8 mouse cellular contexts compared by ENCODE assay signal in the genomic region with DNA sequence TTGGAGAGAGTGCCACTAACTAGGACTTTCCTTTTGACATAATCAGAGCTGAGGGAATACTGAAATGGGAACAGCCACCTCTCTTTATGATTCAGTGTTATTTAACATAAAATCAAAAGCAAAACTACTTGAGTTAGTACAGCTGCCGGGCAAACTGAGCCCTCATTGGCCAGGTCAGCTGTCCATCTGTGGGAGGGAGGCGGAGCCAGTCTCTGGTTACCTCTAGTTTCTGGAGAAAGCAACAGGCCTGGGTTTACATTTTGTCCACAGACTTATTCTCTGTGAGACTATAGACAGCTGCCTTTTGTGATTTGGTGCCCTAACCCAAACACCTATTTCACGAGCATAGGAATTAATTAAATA. TPM values are rescaled to one million over a fixed set of nuclear protein-coding genes. Genes with fewer than 3 reads are reported as not detected.
A peak's percentile ranks its signal among the peaks of the same experiment; 100 is the strongest.
DNase-seq lines count a peak whose midpoint lies in the region; ATAC-seq and TF ChIP-seq lines count a peak whose summit lies in the region.

No protein-coding gene starts in this region.

- ATAC-seq in activated CD4-positive, CD25-positive, alpha-beta regulatory T cell, adult 4 months, result peak; percentile 45
- ATAC-seq in embryonic facial prominence, embryonic 12.5 days (ENCODE audit: insufficient number of reproducible peaks, insufficient read depth, low FRiP score, low TSS enrichment), result 0 out of 2 replicates have a peak, but pooled peaks have one; percentile 19
- ATAC-seq in kidney, embryonic 16.5 days (ENCODE audit: low FRiP score, low TSS enrichment), result peak; percentile 46; the same call in 1 of the 2 replicates

- TF ChIP-seq CTCF in lung, adult 2 months (IDR thresholded peaks at IDR 0.05; ENCODE audit: insufficient read depth, low read length), result no peak

- no peak for TF ChIP-seq POLR2A in lung, adult 2 months (IDR thresholded peaks at IDR 0.05; ENCODE audit: borderline replicate concordance, extremely low read depth, low read depth, low read length)

- peak; percentile 95 to 97 for DNase-seq in B cell, adult 2 months
- peak; percentile 88 for DNase-seq in heart, embryonic 10.5 days (ENCODE audit: low spot score)
- peak; percentile 97 for DNase-seq in lung, adult 2 months
- peak; percentile 85 for DNase-seq in retina, postnatal 1 day
- peak; percentile 89 for DNase-seq in thymus, postnatal 4 days

- no peak overlapping the region for H3K9ac ChIP-seq in embryonic facial prominence, embryonic 12.5 days
- H3K9ac ChIP-seq in kidney, embryonic 16.5 days (replicated peaks; ENCODE audit: low read length), result no peak overlapping the region

- H3K4me2 ChIP-seq in embryonic facial prominence, embryonic 12.5 days (replicated peaks), result peak overlapping the region; percentile 33
- peak overlapping the region; percentile 22 for H3K4me2 ChIP-seq in kidney, embryonic 16.5 days (replicated peaks; ENCODE audit: low read depth, low read length)

- H3K36me3 ChIP-seq in embryonic facial prominence, embryonic 12.5 days, result no peaks in the 10 kb centered on the region
- H3K36me3 ChIP-seq in heart, embryonic 10.5 days, result no peaks in the 10 kb centered on the region
- no peaks in the 10 kb centered on the region for H3K36me3 ChIP-seq in kidney, embryonic 16.5 days (ENCODE audit: insufficient read depth, low read length)

- WGBS in embryonic facial prominence, embryonic 12.5 days, result 14% methylated on average over 3 of the region's 3 CpGs
- 39% methylated on average over 3 of the region's 3 CpGs for WGBS in heart, embryonic 10.5 days
- 30% methylated on average over 3 of the region's 3 CpGs for WGBS in kidney, embryonic 16.5 days
- 10% methylated on average over 3 of the region's 3 CpGs for WGBS in lung, adult 2 months

- peak overlapping the region; percentile 80 for H3K27ac ChIP-seq in embryonic facial prominence, embryonic 12.5 days
- peak overlapping the region; percentile 74 for H3K27ac ChIP-seq in heart, embryonic 10.5 days
- H3K27ac ChIP-seq in kidney, embryonic 16.5 days (ENCODE audit: low read length), result peak overlapping the region; percentile 81

- H3K27me3 ChIP-seq in embryonic facial prominence, embryonic 12.5 days, result 0 out of 2 replicates have a peak, but pooled peaks cover 7% of the 10 kb centered on the region
- H3K27me3 ChIP-seq in heart, embryonic 10.5 days (ENCODE audit: insufficient read depth, poor library complexity, severe bottlenecking), result peaks cover 13% of the 10 kb centered on the region; the same call in 1 of the 2 replicates
- no peaks in the 10 kb centered on the region for H3K27me3 ChIP-seq in kidney, embryonic 16.5 days (ENCODE audit: insufficient read depth, low read length)

- peaks cover 67% of the 10 kb centered on the region for H3K4me1 ChIP-seq in embryonic facial prominence, embryonic 12.5 days
- peaks cover 89% of the 10 kb centered on the region for H3K4me1 ChIP-seq in heart, embryonic 10.5 days
- peaks cover 46% of the 10 kb centered on the region for H3K4me1 ChIP-seq in kidney, embryonic 16.5 days (ENCODE audit: insufficient read depth, low read length)
- peaks cover 29% of the 10 kb centered on the region for H3K4me1 ChIP-seq in lung, adult 2 months (ENCODE audit: control insufficient read depth, insufficient read depth, low read length)

- H3K4me3 ChIP-seq in embryonic facial prominence, embryonic 12.5 days, result no peak overlapping the region
- H3K4me3 ChIP-seq in heart, embryonic 10.5 days, result peak overlapping the region; percentile 40
- peak overlapping the region; percentile 17; the same call in 1 of the 2 replicates for H3K4me3 ChIP-seq in kidney, embryonic 16.5 days (ENCODE audit: low read length)
- peak overlapping the region; percentile 55 for H3K4me3 ChIP-seq in lung, adult 2 months (replicated peaks; ENCODE audit: extremely low read depth, low read depth, low read length)

- no peaks in the 10 kb centered on the region for H3K9me3 ChIP-seq in embryonic facial prominence, embryonic 12.5 days
- H3K9me3 ChIP-seq in heart, embryonic 10.5 days, result no peaks in the 10 kb centered on the region
- no peaks in the 10 kb centered on the region for H3K9me3 ChIP-seq in kidney, embryonic 16.5 days (ENCODE audit: low read length)

RNA-seq across cellular contexts. Expression of a gene that starts 4.1 kb away (rescaled TPM):
- polyA plus RNA-seq in activated CD4-positive, CD25-positive, alpha-beta regulatory T cell, adult 4 months (2017; shearing (Covaris generic)), result 100 to 1,000 TPM; 182 to 186 TPM
- 1.9 and 2.2 TPM in 2 replicates for polyA plus RNA-seq in embryonic facial prominence, embryonic 12.5 days (2016; fragmentation: Nextera tagmentation; extraction: Ambion mirVana)
- 1.4 and 2.2 TPM in 2 replicates for polyA plus RNA-seq in heart, embryonic 10.5 days (2016; fragmentation: Nextera tagmentation; extraction: Ambion mirVana)
- polyA plus RNA-seq in kidney, embryonic 16.5 days (2015; fragmentation: Nextera tagmentation; extraction: Ambion mirVana), result 3.9 and 4.2 TPM in 2 replicates
- 87.9 and 105 TPM in 2 replicates for polyA plus RNA-seq in lung, adult 2 months (2012; rRNA removed)

RNA-seq across cellular contexts. Expression of a gene that starts 48.7 kb away (rescaled TPM):
- under 1 TPM in 1 of 2 experiments, not detected in 1; 0.84 TPM for polyA plus RNA-seq in activated CD4-positive, CD25-positive, alpha-beta regulatory T cell, adult 4 months (2017; shearing (Covaris generic))
- 0.59 and 1.8 TPM in 2 replicates for polyA plus RNA-seq in embryonic facial prominence, embryonic 12.5 days (2016; fragmentation: Nextera tagmentation; extraction: Ambion mirVana)
- polyA plus RNA-seq in heart, embryonic 10.5 days (2016; fragmentation: Nextera tagmentation; extraction: Ambion mirVana), result 0.59 and 0.89 TPM in 2 replicates
- polyA plus RNA-seq in kidney, embryonic 16.5 days (2015; fragmentation: Nextera tagmentation; extraction: Ambion mirVana), result 0.40 and 0.81 TPM in 2 replicates
- 0.33 and 1.2 TPM in 2 replicates for polyA plus RNA-seq in lung, adult 2 months (2012; rRNA removed)

Comparison
In these comparisons a context has a peak if more than half of its experiments do, and no peak if none do; other contexts are left out.
1. RNA of a gene that starts 4.1 kb away (polyA plus RNA-seq): 182 to 186 TPM in activated CD4-positive, CD25-positive, alpha-beta regulatory T cell, adult 4 months and 87.9 to 105 TPM in lung, adult 2 months; 3.9 to 4.2 TPM in kidney, embryonic 16.5 days, 1.9 to 2.2 TPM in embryonic facial prominence, embryonic 12.5 days and 1.4 to 2.2 TPM in heart, embryonic 10.5 days; every median in the first group is over 10 times any median in the second.
2. Peak in every context shown above with its lines, with median percentiles within 50 percentile points of each other: DNase-seq, ATAC-seq and H3K27ac ChIP-seq.